Mouse (Mus musculus): Measurements from ENCODE around the gene Ins2. TPM values are rescaled to one million over a fixed set of nuclear protein-coding genes. Genes with fewer than 3 reads are reported as not detected.

Gene Ins2
- polyA plus RNA-seq, 1 experiment = not detected

DNA sequence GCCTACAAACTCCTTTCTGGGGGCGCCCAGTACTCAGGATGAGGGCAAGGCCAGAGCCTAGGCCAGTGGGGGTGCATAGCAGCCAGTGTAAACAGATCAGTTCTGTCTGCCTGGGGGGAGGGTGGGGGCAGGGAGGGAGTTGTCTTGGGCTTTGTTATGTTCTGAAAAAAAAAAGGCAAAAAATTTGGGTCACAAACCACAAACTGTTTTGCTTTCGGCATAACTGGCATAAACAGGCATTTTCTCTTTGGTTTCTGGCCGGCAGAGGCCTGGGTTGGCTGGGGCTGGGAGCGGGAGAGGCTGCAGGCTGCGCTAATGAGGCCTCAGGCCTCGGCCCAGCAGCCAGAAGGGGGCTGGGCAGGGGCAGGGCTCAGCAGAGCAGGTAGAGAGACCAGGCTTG is 96.5 kb downstream of the Ins2 start:
- TF ChIP-seq CTCF (IDR thresholded peaks at IDR 0.05; ENCODE audit: insufficient read depth, low read depth, low read length) = no peak
- TF ChIP-seq POLR2A (IDR thresholded peaks at IDR 0.05; ENCODE audit: insufficient read depth, low read depth, low read length) = no peak
- no peak overlapping the region for H3K4me3 ChIP-seq (ENCODE audit: insufficient read depth, low read depth, low read length)
- 67% methylated on average over 6 of the region's 6 CpGs for WGBS
- no peaks in the 10 kb centered on the region for H3K4me1 ChIP-seq (ENCODE audit: control insufficient read depth, insufficient read depth, low read length)
- no peak overlapping the region for H3K27ac ChIP-seq (ENCODE audit: insufficient read depth, low read depth, low read length)

DNA sequence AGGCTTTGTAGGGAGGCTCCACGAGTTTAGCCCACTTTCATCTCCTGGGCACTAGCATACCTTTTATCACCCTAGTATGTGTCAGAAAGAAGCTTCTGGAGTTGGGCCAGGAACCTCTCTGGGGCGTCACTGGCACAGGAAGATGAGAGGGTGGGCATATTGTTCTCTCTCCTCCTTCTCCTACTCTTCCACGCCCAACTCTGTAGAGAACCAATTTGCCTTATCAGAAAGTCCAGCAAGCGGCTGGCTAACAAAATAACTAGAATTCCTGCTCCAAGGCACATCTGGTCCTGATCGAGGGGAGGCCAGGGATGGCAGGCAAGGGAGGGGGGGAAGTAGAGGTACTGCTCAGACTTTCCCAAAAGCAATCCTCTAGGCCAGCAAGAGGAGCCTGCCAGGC is 98.1 kb downstream of the Ins2 start:
- Histone ChIP-seq H3K4me3 (ENCODE audit: insufficient read depth, low read depth, low read length) (no peak overlapping the region), H3K27ac (ENCODE audit: insufficient read depth, low read depth, low read length) (no peak overlapping the region), H3K4me1 (ENCODE audit: control insufficient read depth, insufficient read depth, low read length) (no peaks in the 10 kb centered on the region)
- TF ChIP-seq CTCF (IDR thresholded peaks at IDR 0.05; ENCODE audit: insufficient read depth, low read depth, low read length) = no peak
- TF ChIP-seq POLR2A (IDR thresholded peaks at IDR 0.05; ENCODE audit: insufficient read depth, low read depth, low read length) = no peak
- 64% methylated on average over 5 of the region's 5 CpGs for WGBS

DNA sequence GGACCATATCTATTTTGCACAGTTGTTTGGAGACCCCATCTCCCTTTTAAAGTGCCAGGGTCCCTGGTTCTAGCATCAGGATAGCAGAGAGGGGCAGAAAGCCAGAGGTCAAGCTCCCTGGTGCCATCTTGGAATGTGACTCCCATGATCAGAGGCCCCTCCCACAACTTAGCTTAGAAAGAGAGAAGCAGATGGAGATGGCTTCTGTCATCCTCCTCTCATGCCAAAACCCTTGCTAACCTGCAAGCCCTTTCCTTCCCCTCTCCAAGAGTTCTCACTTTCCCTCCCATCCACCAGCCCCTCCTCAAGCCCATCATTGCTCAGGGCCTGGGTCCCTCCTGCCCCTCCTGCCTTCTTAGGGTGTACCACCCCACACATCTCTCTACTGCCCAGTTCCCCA is 107.0 kb downstream of the Ins2 start:
- H3K4me3 ChIP-seq (ENCODE audit: insufficient read depth, low read depth, low read length) = no peak overlapping the region
- H3K4me1 ChIP-seq (ENCODE audit: control insufficient read depth, insufficient read depth, low read length) = no peaks in the 10 kb centered on the region
- no peak overlapping the region for H3K27ac ChIP-seq (ENCODE audit: insufficient read depth, low read depth, low read length)
- TF ChIP-seq POLR2A (IDR thresholded peaks at IDR 0.05; ENCODE audit: insufficient read depth, low read depth, low read length) (no peak), CTCF (IDR thresholded peaks at IDR 0.05; ENCODE audit: insufficient read depth, low read depth, low read length) (no peak)

DNA sequence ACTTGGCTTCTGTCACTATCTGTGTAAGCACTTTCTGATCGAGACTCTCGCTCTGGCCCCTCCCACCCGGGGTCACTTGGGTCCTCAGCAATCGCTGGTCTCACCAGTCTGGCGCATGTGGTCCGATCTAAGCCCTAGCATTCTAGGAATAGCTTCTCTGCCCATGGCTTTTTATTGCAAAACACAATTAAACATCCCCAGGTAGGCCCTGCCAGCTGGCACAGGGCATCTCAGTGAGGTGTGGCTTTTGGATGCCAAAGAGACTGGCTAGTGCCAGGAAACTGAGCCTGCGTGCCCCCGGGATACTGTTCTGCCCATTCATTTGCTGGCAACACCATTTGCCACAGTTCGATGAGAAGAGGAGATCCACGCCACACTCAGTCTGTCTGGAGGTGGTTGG is 112.5 kb downstream of the Ins2 start:
- Histone ChIP-seq H3K27ac (ENCODE audit: insufficient read depth, low read depth, low read length) (no peak overlapping the region), H3K4me1 (ENCODE audit: control insufficient read depth, insufficient read depth, low read length) (no peaks in the 10 kb centered on the region), H3K4me3 (ENCODE audit: insufficient read depth, low read depth, low read length) (no peak overlapping the region)
- 69% methylated on average over 10 of the region's 10 CpGs for WGBS
- TF ChIP-seq POLR2A (IDR thresholded peaks at IDR 0.05; ENCODE audit: insufficient read depth, low read depth, low read length) = no peak

DNA sequence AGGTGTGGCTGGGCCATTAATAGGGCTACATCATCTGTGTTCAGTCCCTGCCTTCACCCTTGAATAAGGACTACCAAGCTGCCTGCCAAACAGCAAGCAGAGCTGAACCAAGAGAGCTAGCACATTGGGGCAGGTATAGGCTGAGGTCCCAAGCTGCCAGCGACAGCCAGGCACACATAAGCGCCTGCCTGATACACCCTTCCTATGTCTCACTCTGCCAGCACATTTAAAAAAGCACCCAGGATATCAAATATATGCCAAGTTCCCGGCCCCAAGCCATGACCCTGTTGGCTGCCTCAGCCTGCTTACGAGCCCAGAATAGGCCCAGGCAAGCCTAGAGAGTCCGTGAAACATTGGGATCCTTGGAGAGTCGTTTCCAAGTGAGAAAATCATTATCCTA is 113.4 kb downstream of the Ins2 start:
- TF ChIP-seq CTCF (IDR thresholded peaks at IDR 0.05; ENCODE audit: insufficient read depth, low read depth, low read length) (no peak), POLR2A (IDR thresholded peaks at IDR 0.05; ENCODE audit: insufficient read depth, low read depth, low read length) (no peak)
- no peak overlapping the region for H3K4me3 ChIP-seq (ENCODE audit: insufficient read depth, low read depth, low read length)
- no peaks in the 10 kb centered on the region for H3K4me1 ChIP-seq (ENCODE audit: control insufficient read depth, insufficient read depth, low read length)
- 73% methylated on average over 6 of the region's 6 CpGs for WGBS
- no peak overlapping the region for H3K27ac ChIP-seq (ENCODE audit: insufficient read depth, low read depth, low read length)

Other genes starting within 250 kb of the Ins2 start
- not detected in 2 replicates for gene Tnnt3, start 244.5 kb downstream of the Ins2 start, polyA plus RNA-seq (2012; ENCODE audit: insufficient read depth, insufficient read length, low replicate concordance, missing spikeins)
- gene Mrpl23, start 210.7 kb downstream of the Ins2 start, polyA plus RNA-seq (2012; ENCODE audit: insufficient read depth, insufficient read length, low replicate concordance, missing spikeins) = not detected in 2 replicates
- not detected in 2 replicates for gene Igf2, start 76.6 kb downstream of the Ins2 start, polyA plus RNA-seq (2012; ENCODE audit: insufficient read depth, insufficient read length, low replicate concordance, missing spikeins)
- gene Gm49394, start 73.4 kb downstream of the Ins2 start, polyA plus RNA-seq (2012; ENCODE audit: insufficient read depth, insufficient read length, low replicate concordance, missing spikeins) = not detected in 2 replicates
- not detected in 2 replicates for gene Th, start 187.7 kb upstream of the Ins2 start, polyA plus RNA-seq (2012; ENCODE audit: insufficient read depth, insufficient read length, low replicate concordance, missing spikeins)
- gene Ascl2, start 225.9 kb upstream of the Ins2 start, polyA plus RNA-seq (2012; ENCODE audit: insufficient read depth, insufficient read length, low replicate concordance, missing spikeins) = not detected in 2 replicates

All from olfactory bulb, adult 2 months (tissue).